9 mouse cellular contexts compared by ENCODE assay signal in genomic region chr9:110296867-110297627, GRCm38 (mm10). TPM values are rescaled to one million over a fixed set of nuclear protein-coding genes. Genes with fewer than 3 reads are reported as not detected.
DNase-seq lines count a peak whose midpoint lies in the region; ATAC-seq and TF ChIP-seq lines count a peak whose summit lies in the region.
"Had no signal": no experiment of that assay in that cellular context is flagged by ENCODE, and none has a peak within 500 bp of the region (broad histone marks: within the 10 kb centered on the region; RNA-seq: fewer than 3 reads in every experiment).

No protein-coding gene starts in this region.

- no peak overlapping the region for H3K27ac ChIP-seq in gastrocnemius, adult 2 months
- H3K27ac ChIP-seq in midbrain, embryonic 10.5 days (replicated peaks), result peak overlapping the region; percentile 38; the same call in 1 of the 2 replicates
- H3K27ac ChIP-seq: stomach, embryonic 15.5 days had no signal

- H3K9me3 ChIP-seq in midbrain, embryonic 10.5 days (replicated peaks), result peaks cover 13% of the 10 kb centered on the region
- H3K9me3 ChIP-seq: stomach, embryonic 15.5 days had no signal

- H3K27me3 ChIP-seq in midbrain, embryonic 10.5 days (ENCODE audit: low read depth, poor library complexity, severe bottlenecking), result no peaks in the 10 kb centered on the region
- H3K27me3 ChIP-seq: stomach, embryonic 15.5 days had no signal

- ATAC-seq in inflammation-experienced regulatory T-cells, adult 6 months, result peak; percentile 65

- H3K36me3 ChIP-seq in midbrain, embryonic 10.5 days, result no peaks in the 10 kb centered on the region
- H3K36me3 ChIP-seq: stomach, embryonic 15.5 days had no signal

- peak; percentile 68 for DNase-seq in WW6 (ENCODE audit: low read depth, low spot score)
- peak; percentile 83 to 88 for DNase-seq in cerebellum, postnatal 36 days
- DNase-seq in gastrocnemius, adult 2 months, result peak; percentile 78
- DNase-seq in left cerebral cortex, adult 8-10 months (ENCODE audit: low spot score in 2 of 2), result peak; percentile 72 to 87
- DNase-seq in midbrain, embryonic 10.5 days (ENCODE audit: low spot score), result peak; percentile 86
- peak; percentile 76 for DNase-seq in right cerebral cortex, postnatal 25 days
- DNase-seq in urinary bladder, postnatal 36 days (ENCODE audit: low spot score in 2 of 2), result peak; percentile 67 to 81

- H3K4me3 ChIP-seq in gastrocnemius, adult 2 months, result no peak overlapping the region
- H3K4me3 ChIP-seq in midbrain, embryonic 10.5 days, result no peak overlapping the region
- H3K4me3 ChIP-seq: stomach, embryonic 15.5 days had no signal

- H3K4me1 ChIP-seq in midbrain, embryonic 10.5 days, result peaks cover 18% of the 10 kb centered on the region
- H3K4me1 ChIP-seq: stomach, embryonic 15.5 days had no signal

- TF ChIP-seq CTCF in gastrocnemius, adult 2 months (IDR thresholded peaks at IDR 0.05), result peak; percentile 90

- intact Hi-C loops in gastrocnemius, adult 2 months (cut with DNase I), result loop anchor here (2.0 kb wide), 1 partner anchor 404 kb away; no protein-coding TSS in a partner anchor

- WGBS in midbrain, embryonic 10.5 days, result 9% methylated on average over 5 of the region's 5 CpGs

RNA-seq across cellular contexts. Expression of gene Elp6, which starts 7.9 kb away (rescaled TPM):
- total RNA-seq in gastrocnemius, adult 2 months (2021), result 1 to 10 TPM; 2.6 to 3.3 TPM
- 10 to 100 TPM; 17.7 to 19.1 (median 18.9) TPM for polyA plus RNA-seq in inflammation-experienced regulatory T-cells, adult 6 months (2017; shearing (Covaris generic))
- 10 to 100 TPM; 11.6 to 16.4 (median 14.1) TPM for total RNA-seq in left cerebral cortex, adult 8-10 months (2022)
- polyA plus RNA-seq in midbrain, embryonic 10.5 days (2016; fragmentation: Nextera tagmentation; extraction: Ambion mirVana), result 45.1 and 45.6 TPM in 2 replicates

RNA-seq across cellular contexts. Expression of gene Scap, which starts 36.0 kb away (rescaled TPM):
- 10 to 100 TPM; 16.6 to 17.0 TPM for total RNA-seq in gastrocnemius, adult 2 months (2021)
- polyA plus RNA-seq in inflammation-experienced regulatory T-cells, adult 6 months (2017; shearing (Covaris generic)), result 10 to 100 TPM; 10.8 to 15.9 (median 11.1) TPM
- total RNA-seq in left cerebral cortex, adult 8-10 months (2022), result 100 to 1,000 TPM in 2 of 4 experiments, 10 to 100 TPM in 2; 93.7 to 105 (median 99.7) TPM
- polyA plus RNA-seq in midbrain, embryonic 10.5 days (2016; fragmentation: Nextera tagmentation; extraction: Ambion mirVana), result 38.7 and 40.3 TPM in 2 replicates

RNA-seq across cellular contexts. Expression of gene Cspg5, which starts 53.5 kb away (rescaled TPM):
- under 1 TPM in 1 of 2 experiments, not detected in 1; 0.25 TPM for total RNA-seq in gastrocnemius, adult 2 months (2021)
- polyA plus RNA-seq in inflammation-experienced regulatory T-cells, adult 6 months (2017; shearing (Covaris generic)), result under 1 TPM; 0.13 to 0.27 (median 0.18) TPM
- 100 to 1,000 TPM; 360 to 411 (median 377) TPM for total RNA-seq in left cerebral cortex, adult 8-10 months (2022)
- 8.4 and 13.5 TPM in 2 replicates for polyA plus RNA-seq in midbrain, embryonic 10.5 days (2016; fragmentation: Nextera tagmentation; extraction: Ambion mirVana)

Comparison
In these comparisons a context has a peak if more than half of its experiments do, and no peak if none do; other contexts are left out.
1. RNA of gene Scap, which starts 36.0 kb away (total RNA-seq): 93.7 to 105 TPM in left cerebral cortex, adult 8-10 months; 16.6 to 17.0 TPM in gastrocnemius, adult 2 months; every median in the first group is over 4 times any median in the second.
2. RNA of gene Cspg5, which starts 53.5 kb away (total RNA-seq): 360 to 411 TPM in left cerebral cortex, adult 8-10 months; 0.25 TPM in gastrocnemius, adult 2 months; every median in the first group is over 100 times any median in the second.
3. Peak in every context shown above with its lines, with median percentiles within 50 percentile points of each other: DNase-seq.